Mouse (Mus musculus) embryonic fibroblast, embryonic 13.5 days (primary cell): ENCODE measurements around the gene Cpsf4l.

ENCODE experiments used
- CTCF ChIP-seq: IDR thresholded peaks from 2 replicates; pipeline ENCODE4 v1.5.1; 2011; ENCODE audit warnings: mild to moderate bottlenecking, control low read depth, low read length, moderate library complexity, borderline replicate concordance; ENCODE audit not compliant: insufficient read depth
- POLR2A ChIP-seq: IDR thresholded peaks from 2 replicates; pipeline ENCODE4 v1.6.1; 2011; ENCODE audit warnings: low read depth, mild to moderate bottlenecking, control low read depth, low read length, moderate library complexity

- no peak for TF ChIP-seq CTCF
- no peak for TF ChIP-seq POLR2A
These were observed 19.3 kb downstream of the Cpsf4l start for GRCm38 (mm10) chr11:113690506-113690905.
